Mouse (Mus musculus): Measurements from ENCODE around the gene Cdkl3. TPM values are rescaled to one million over a fixed set of nuclear protein-coding genes. Genes with fewer than 3 reads are reported as not detected.

The Cdkl3 gene
- polyA plus RNA-seq, 2 experiments: 9.5 to 12.3 TPM

DNA sequence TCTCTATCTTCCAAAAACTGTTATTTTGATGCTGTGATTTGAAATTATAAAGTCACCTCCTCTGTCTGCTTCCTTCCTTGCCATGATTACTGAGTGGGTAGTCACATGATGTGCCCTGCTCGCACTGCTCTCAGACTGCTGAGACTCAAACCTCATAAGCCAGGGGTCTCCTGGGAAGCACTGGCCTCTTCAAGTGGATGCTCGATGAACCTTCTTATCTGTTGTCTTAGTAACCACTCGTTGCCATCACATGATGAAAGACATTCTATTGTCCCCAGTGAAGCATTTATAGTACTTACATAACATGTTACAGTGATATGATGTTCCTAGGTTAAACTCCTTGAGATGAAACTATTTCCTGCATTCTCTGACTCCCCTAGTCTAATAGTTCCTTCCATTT is 33.6 kb downstream of the Cdkl3 start:
- WGBS: 75% methylated on average over 3 of the region's 3 CpGs
- H3K9ac ChIP-seq (ENCODE audit: low read depth, low read length, severe bottlenecking): no peak overlapping the region
- H3K9me3 ChIP-seq (ENCODE audit: control insufficient read depth, low read length): no peaks in the 10 kb centered on the region
- no peaks in the 10 kb centered on the region for H3K27me3 ChIP-seq (ENCODE audit: control insufficient read depth, insufficient read depth, low read length)
- no peak for TF ChIP-seq POLR2A (IDR thresholded peaks at IDR 0.05; ENCODE audit: borderline replicate concordance, extremely low read depth, insufficient read depth, insufficient read length)
- DNase-seq (ENCODE audit: low spot score): no peak
- no peaks in the 10 kb centered on the region for H3K4me1 ChIP-seq (ENCODE audit: control insufficient read depth, insufficient read depth, low read length)
- no peak for ATAC-seq (ENCODE audit: low FRiP score, low read depth)
- no peak overlapping the region for H3K4me2 ChIP-seq (replicated peaks; ENCODE audit: low read depth, low read length, severe bottlenecking)
- H3K27ac ChIP-seq (replicated peaks; ENCODE audit: low read depth, low read length): no peak overlapping the region
- H3K4me3 ChIP-seq (replicated peaks; ENCODE audit: low read length): no peak overlapping the region
- H3K36me3 ChIP-seq (ENCODE audit: control insufficient read depth, insufficient read depth, low read length): no peaks in the 10 kb centered on the region

DNA sequence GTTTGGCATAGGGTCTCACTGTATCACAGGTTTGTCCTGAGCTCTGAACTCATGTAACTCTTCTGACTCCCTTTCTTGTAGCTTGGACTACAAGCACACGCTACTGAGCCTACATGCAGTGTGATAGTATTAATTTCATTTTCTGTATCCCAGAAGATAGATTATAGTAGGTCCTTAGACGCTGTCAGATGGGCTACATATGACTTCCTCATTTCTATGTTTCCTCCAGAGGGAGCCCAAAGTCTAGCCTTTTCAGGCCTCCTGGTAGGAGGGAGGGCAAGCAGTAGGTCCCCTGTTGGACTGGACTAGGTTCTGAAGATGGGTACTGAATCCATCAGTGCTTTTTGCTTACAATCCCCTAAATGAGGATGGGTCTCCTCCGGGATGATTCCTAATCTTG is 39.2 kb downstream of the Cdkl3 start:
- Histone ChIP-seq H3K4me3 (replicated peaks; ENCODE audit: low read length) (no peak overlapping the region), H3K27ac (replicated peaks; ENCODE audit: low read depth, low read length) (no peak overlapping the region), H3K27me3 (ENCODE audit: control insufficient read depth, insufficient read depth, low read length) (no peaks in the 10 kb centered on the region), H3K36me3 (ENCODE audit: control insufficient read depth, insufficient read depth, low read length) (no peaks in the 10 kb centered on the region), H3K9me3 (ENCODE audit: control insufficient read depth, low read length) (no peaks in the 10 kb centered on the region), H3K4me2 (replicated peaks; ENCODE audit: low read depth, low read length, severe bottlenecking) (no peak overlapping the region), H3K4me1 (ENCODE audit: control insufficient read depth, insufficient read depth, low read length) (no peaks in the 10 kb centered on the region), H3K9ac (ENCODE audit: low read depth, low read length, severe bottlenecking) (no peak overlapping the region)
- 79% methylated on average over 3 of the region's 3 CpGs for WGBS
- no peak for ATAC-seq (ENCODE audit: low FRiP score, low read depth)
- DNase-seq (ENCODE audit: low spot score): no peak
- no peak for TF ChIP-seq POLR2A (IDR thresholded peaks at IDR 0.05; ENCODE audit: borderline replicate concordance, extremely low read depth, insufficient read depth, insufficient read length)

DNA sequence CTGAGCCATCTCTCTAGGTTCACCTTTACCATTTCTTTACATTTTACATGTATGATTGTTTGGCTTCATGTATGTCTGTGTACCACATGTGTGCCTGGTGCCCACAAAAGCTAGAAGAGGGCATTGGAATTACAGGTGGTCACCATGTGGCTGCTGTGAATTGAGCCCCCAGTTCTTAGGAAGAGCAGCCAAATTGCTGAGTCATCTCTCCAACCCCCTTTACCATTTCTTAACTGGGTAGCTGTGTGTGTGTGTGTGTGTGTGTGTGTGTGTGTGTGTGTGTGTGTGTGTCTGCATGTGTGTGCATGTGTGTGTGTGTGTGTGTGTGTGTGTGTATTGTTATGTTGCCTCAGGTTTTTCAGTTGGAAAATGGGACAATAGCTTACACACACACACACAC is 40.1 kb downstream of the Cdkl3 start:
- Histone ChIP-seq H3K4me1 (ENCODE audit: control insufficient read depth, insufficient read depth, low read length) (no peaks in the 10 kb centered on the region), H3K4me2 (replicated peaks; ENCODE audit: low read depth, low read length, severe bottlenecking) (no peak overlapping the region), H3K27me3 (ENCODE audit: control insufficient read depth, insufficient read depth, low read length) (no peaks in the 10 kb centered on the region), H3K4me3 (replicated peaks; ENCODE audit: low read length) (no peak overlapping the region), H3K9ac (ENCODE audit: low read depth, low read length, severe bottlenecking) (no peak overlapping the region), H3K9me3 (ENCODE audit: control insufficient read depth, low read length) (no peaks in the 10 kb centered on the region), H3K27ac (replicated peaks; ENCODE audit: low read depth, low read length) (no peak overlapping the region), H3K36me3 (ENCODE audit: control insufficient read depth, insufficient read depth, low read length) (no peaks in the 10 kb centered on the region)
- no peak for TF ChIP-seq POLR2A (IDR thresholded peaks at IDR 0.05; ENCODE audit: borderline replicate concordance, extremely low read depth, insufficient read depth, insufficient read length)
- no peak for ATAC-seq (ENCODE audit: low FRiP score, low read depth)
- DNase-seq (ENCODE audit: low spot score): no peak

DNA sequence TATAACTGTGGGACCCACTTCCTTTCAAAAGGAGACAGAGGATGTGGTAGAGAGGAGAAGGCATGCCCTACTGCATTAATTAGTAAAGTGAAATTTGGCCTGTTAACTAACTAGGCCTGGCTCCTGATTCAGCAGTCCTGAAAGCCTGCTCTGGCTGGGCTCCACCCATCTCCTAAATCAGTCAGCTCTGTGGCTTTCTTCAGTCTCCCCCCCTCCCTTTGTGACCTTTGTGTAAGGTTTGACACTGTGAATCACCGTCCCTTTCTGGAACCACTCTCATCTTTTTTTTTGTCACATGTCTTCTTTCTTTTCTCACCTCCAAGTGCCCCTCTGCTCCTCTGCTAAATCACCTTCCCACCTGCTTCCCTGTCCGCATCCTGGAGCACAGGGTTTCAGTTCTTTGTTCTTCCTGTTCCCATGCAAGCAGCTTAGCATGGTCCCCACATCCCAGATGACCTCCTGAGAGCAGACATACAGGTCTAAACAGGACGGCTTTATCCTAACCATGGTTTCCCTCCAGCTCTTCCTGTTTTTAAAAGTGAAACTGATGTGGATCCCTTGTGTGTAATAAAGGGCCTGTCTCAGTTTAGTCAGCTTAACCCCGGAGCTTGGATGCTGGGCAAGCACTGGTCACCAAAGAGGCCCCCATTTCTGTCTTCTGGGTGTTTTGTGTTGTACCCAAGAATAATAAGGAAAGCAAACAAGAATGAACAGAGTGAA is 42.6 kb downstream of the Cdkl3 start:
- no peaks in the 10 kb centered on the region for H3K36me3 ChIP-seq (ENCODE audit: control insufficient read depth, insufficient read depth, low read length)
- ATAC-seq (ENCODE audit: low FRiP score, low read depth) (no peak), DNase-seq (ENCODE audit: low spot score) (no peak)
- 39% methylated on average over 4 of the region's 4 CpGs for WGBS
- no peak overlapping the region for H3K4me2 ChIP-seq (replicated peaks; ENCODE audit: low read depth, low read length, severe bottlenecking)
- no peak for TF ChIP-seq POLR2A (IDR thresholded peaks at IDR 0.05; ENCODE audit: borderline replicate concordance, extremely low read depth, insufficient read depth, insufficient read length)
- H3K4me3 ChIP-seq (replicated peaks; ENCODE audit: low read length): no peak overlapping the region
- H3K27ac ChIP-seq (replicated peaks; ENCODE audit: low read depth, low read length): no peak overlapping the region
- no peak overlapping the region; the same call in 1 of the 2 replicates for H3K9ac ChIP-seq (ENCODE audit: low read depth, low read length, severe bottlenecking)
- H3K27me3 ChIP-seq (ENCODE audit: control insufficient read depth, insufficient read depth, low read length): no peaks in the 10 kb centered on the region
- no peaks in the 10 kb centered on the region for H3K9me3 ChIP-seq (ENCODE audit: control insufficient read depth, low read length)
- no peaks in the 10 kb centered on the region for H3K4me1 ChIP-seq (ENCODE audit: control insufficient read depth, insufficient read depth, low read length)

DNA sequence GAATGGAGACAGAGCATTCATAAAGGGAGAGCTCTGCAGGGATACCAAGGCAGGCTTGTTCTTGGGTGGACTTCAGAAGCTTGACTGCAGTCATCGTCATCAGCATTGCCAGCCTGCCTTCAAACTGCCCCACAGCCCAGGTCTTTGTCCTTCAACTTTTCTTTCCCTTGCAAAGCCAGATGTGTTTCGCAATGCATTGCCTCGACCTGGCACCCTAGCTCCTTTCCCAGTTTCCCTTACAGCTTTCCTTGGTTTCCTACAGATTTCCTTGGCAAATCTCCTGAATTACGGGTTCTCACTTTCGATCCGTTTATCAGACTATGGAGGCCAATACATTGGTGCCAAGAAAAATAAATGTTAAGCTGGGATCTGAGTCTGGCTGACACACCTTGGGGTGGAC is 49.4 kb downstream of the Cdkl3 start:
- no peak overlapping the region for H3K4me3 ChIP-seq (replicated peaks; ENCODE audit: low read length)
- no peak overlapping the region for H3K4me2 ChIP-seq (replicated peaks; ENCODE audit: low read depth, low read length, severe bottlenecking)
- H3K36me3 ChIP-seq (ENCODE audit: control insufficient read depth, insufficient read depth, low read length): no peaks in the 10 kb centered on the region
- ATAC-seq (ENCODE audit: low FRiP score, low read depth) (no peak), DNase-seq (ENCODE audit: low spot score) (no peak)
- H3K9me3 ChIP-seq (ENCODE audit: control insufficient read depth, low read length): no peaks in the 10 kb centered on the region
- WGBS: 84% methylated on average over 6 of the region's 6 CpGs
- H3K4me1 ChIP-seq (ENCODE audit: control insufficient read depth, insufficient read depth, low read length): no peaks in the 10 kb centered on the region
- H3K27me3 ChIP-seq (ENCODE audit: control insufficient read depth, insufficient read depth, low read length): no peaks in the 10 kb centered on the region
- no peak overlapping the region for H3K9ac ChIP-seq (ENCODE audit: low read depth, low read length, severe bottlenecking)
- no peak overlapping the region for H3K27ac ChIP-seq (replicated peaks; ENCODE audit: low read depth, low read length)
- no peak for TF ChIP-seq POLR2A (IDR thresholded peaks at IDR 0.05; ENCODE audit: borderline replicate concordance, extremely low read depth, insufficient read depth, insufficient read length)
